Comparison of ENCODE assay signal across 18 mouse cellular contexts in the genomic region with DNA sequence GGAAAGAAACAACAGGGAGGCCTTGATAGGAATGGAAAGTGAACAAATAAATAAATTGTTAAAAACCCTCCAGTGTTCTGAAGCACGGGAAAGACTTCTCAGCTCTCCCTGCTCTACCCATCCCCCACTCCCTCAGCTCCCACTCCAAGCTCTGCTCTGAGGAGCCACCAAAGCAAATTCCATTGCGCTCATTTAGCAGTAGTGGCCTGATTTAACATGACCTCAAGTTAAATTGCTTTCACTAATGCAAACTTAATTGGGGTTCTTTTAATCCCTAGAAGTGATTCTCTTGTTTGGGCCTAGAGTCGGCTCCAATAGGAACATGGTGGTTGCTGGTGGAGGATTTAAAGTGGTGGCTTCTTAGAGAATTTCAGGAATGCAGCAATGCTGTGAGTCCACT.
DNase-seq lines count a peak whose midpoint lies in the region; ATAC-seq and TF ChIP-seq lines count a peak whose summit lies in the region.
"Had no signal": no experiment of that assay in that cellular context is flagged by ENCODE, and none has a peak within 500 bp of the region (broad histone marks: within the 10 kb centered on the region; RNA-seq: fewer than 3 reads in every experiment).

No protein-coding gene starts in this region.

- TF ChIP-seq EP300 in lung, postnatal 0 days (IDR thresholded peaks at IDR 0.05) = no peak

- H3K4me1 ChIP-seq in hindbrain, postnatal 0 days (ENCODE audit: insufficient read depth, low read length) = no peaks in the 10 kb centered on the region
- no peaks in the 10 kb centered on the region; the same call in 1 of the 2 replicates for H3K4me1 ChIP-seq in hindbrain, embryonic 12.5 days
- H3K4me1 ChIP-seq in lung, postnatal 0 days (ENCODE audit: insufficient read depth, low read depth, low read length) = no peaks in the 10 kb centered on the region; the same call in 1 of the 2 replicates
- no peaks in the 10 kb centered on the region for H3K4me1 ChIP-seq in forebrain, embryonic 14.5 days (ENCODE audit: control insufficient read depth, insufficient read depth, low read length)
- H3K4me1 ChIP-seq: intestine, embryonic 15.5 days; limb, embryonic 12.5 days; neural tube, embryonic 15.5 days had no signal

- 40% methylated on average over 3 of the region's 3 CpGs for WGBS in hindbrain, postnatal 0 days
- WGBS in hindbrain, embryonic 12.5 days = 40% methylated on average over 3 of the region's 3 CpGs
- WGBS in lung, postnatal 0 days = 43% methylated on average over 3 of the region's 3 CpGs
- whole genome bisulfite sequencing in forebrain, embryonic 14.5 days = 1% methylated on average over 3 of the region's 3 CpGs

- no peaks in the 10 kb centered on the region for H3K9me3 ChIP-seq in hindbrain, postnatal 0 days (ENCODE audit: low read length)
- no peaks in the 10 kb centered on the region for H3K9me3 ChIP-seq in hindbrain, embryonic 12.5 days (replicated peaks)
- no peaks in the 10 kb centered on the region for H3K9me3 ChIP-seq in lung, postnatal 0 days (ENCODE audit: low read length)
- H3K9me3 ChIP-seq in forebrain, embryonic 14.5 days (replicated peaks; ENCODE audit: control insufficient read depth, low read length) = no peaks in the 10 kb centered on the region
- H3K9me3 ChIP-seq: embryonic facial prominence, embryonic 13.5 days; intestine, embryonic 15.5 days; limb, embryonic 12.5 days; neural tube, embryonic 15.5 days had no signal

- H3K36me3 ChIP-seq in hindbrain, postnatal 0 days (ENCODE audit: insufficient read depth, low read length) = no peaks in the 10 kb centered on the region
- no peaks in the 10 kb centered on the region for H3K36me3 ChIP-seq in hindbrain, embryonic 12.5 days
- H3K36me3 ChIP-seq in lung, postnatal 0 days (ENCODE audit: insufficient read depth, low read length) = no peaks in the 10 kb centered on the region
- no peaks in the 10 kb centered on the region for H3K36me3 ChIP-seq in forebrain, embryonic 14.5 days (ENCODE audit: control insufficient read depth, insufficient read depth, low read length)
- H3K36me3 ChIP-seq: embryonic facial prominence, embryonic 13.5 days; intestine, embryonic 15.5 days; limb, embryonic 12.5 days; neural tube, embryonic 15.5 days had no signal

- peak; percentile 21 for DNase-seq in hindbrain, postnatal 0 days (ENCODE audit: low spot score)
- DNase-seq in lung, postnatal 0 days (ENCODE audit: low spot score) = peak; percentile 27
- no peak for DNase-seq in lung, postnatal 25 days (ENCODE audit: low spot score)
- peak; percentile 53 for DNase-seq in embryo, embryonic 10 days (ENCODE audit: low spot score)
- DNase-seq in forebrain, embryonic 14.5 days (ENCODE audit: low spot score) = peak; percentile 47
- no peak for DNase-seq in cerebellum, adult 11 months
- no peak for DNase-seq in urinary bladder, postnatal 14 days (ENCODE audit: low spot score)
- DNase-seq: B cell, adult 2 months; cerebellum, adult 8-10 months; heart, adult 2 months; lung, adult 18-20 months; right cerebral cortex, postnatal 4 days; thymus, postnatal 25 days had no signal

- H3K4me3 ChIP-seq in hindbrain, postnatal 0 days (ENCODE audit: low read length) = no peak overlapping the region
- no peak overlapping the region for H3K4me3 ChIP-seq in hindbrain, embryonic 12.5 days
- H3K4me3 ChIP-seq in lung, postnatal 0 days (ENCODE audit: low read depth, low read length) = no peak overlapping the region
- H3K4me3 ChIP-seq in forebrain, embryonic 14.5 days (ENCODE audit: low read depth, low read length) = no peak overlapping the region
- H3K4me3 ChIP-seq: embryonic facial prominence, embryonic 13.5 days; heart, adult 2 months; intestine, embryonic 15.5 days; limb, embryonic 12.5 days; neural tube, embryonic 15.5 days had no signal

- no peaks in the 10 kb centered on the region for H3K27me3 ChIP-seq in hindbrain, postnatal 0 days (ENCODE audit: insufficient read depth, low read length)
- no peaks in the 10 kb centered on the region for H3K27me3 ChIP-seq in hindbrain, embryonic 12.5 days
- H3K27me3 ChIP-seq in lung, postnatal 0 days (replicated peaks; ENCODE audit: insufficient read depth, low read length) = no peaks in the 10 kb centered on the region
- no peaks in the 10 kb centered on the region for H3K27me3 ChIP-seq in forebrain, embryonic 14.5 days (replicated peaks; ENCODE audit: control insufficient read depth, insufficient read depth, low read length)
- H3K27me3 ChIP-seq: embryonic facial prominence, embryonic 13.5 days; intestine, embryonic 15.5 days; limb, embryonic 12.5 days; neural tube, embryonic 15.5 days had no signal

- no peak overlapping the region for H3K9ac ChIP-seq in hindbrain, postnatal 0 days (replicated peaks; ENCODE audit: low read length)
- H3K9ac ChIP-seq in hindbrain, embryonic 12.5 days = no peak overlapping the region
- no peak overlapping the region for H3K9ac ChIP-seq in lung, postnatal 0 days (replicated peaks; ENCODE audit: low read depth)
- H3K9ac ChIP-seq in forebrain, embryonic 14.5 days (ENCODE audit: low read length) = no peak overlapping the region
- H3K9ac ChIP-seq: embryonic facial prominence, embryonic 13.5 days; intestine, embryonic 15.5 days; limb, embryonic 12.5 days; neural tube, embryonic 15.5 days had no signal

- H3K27ac ChIP-seq in hindbrain, postnatal 0 days = no peak overlapping the region
- no peak overlapping the region for H3K27ac ChIP-seq in hindbrain, embryonic 12.5 days
- H3K27ac ChIP-seq in lung, postnatal 0 days (ENCODE audit: low read length) = no peak overlapping the region
- H3K27ac ChIP-seq in forebrain, embryonic 14.5 days (ENCODE audit: low read depth, low read length) = no peak overlapping the region
- H3K27ac ChIP-seq: embryonic facial prominence, embryonic 13.5 days; heart, adult 2 months; intestine, embryonic 15.5 days; limb, embryonic 12.5 days; neural tube, embryonic 15.5 days had no signal

- H3K4me2 ChIP-seq in hindbrain, postnatal 0 days (ENCODE audit: low read depth, low read length) = no peak overlapping the region
- no peak overlapping the region for H3K4me2 ChIP-seq in hindbrain, embryonic 12.5 days (replicated peaks)
- no peak overlapping the region for H3K4me2 ChIP-seq in lung, postnatal 0 days (replicated peaks; ENCODE audit: low read depth, low read length)
- H3K4me2 ChIP-seq in forebrain, embryonic 14.5 days (ENCODE audit: low read length) = no peak overlapping the region
- H3K4me2 ChIP-seq: embryonic facial prominence, embryonic 13.5 days; intestine, embryonic 15.5 days; limb, embryonic 12.5 days; neural tube, embryonic 15.5 days had no signal

- TF ChIP-seq CTCF in hindbrain, postnatal 0 days (IDR thresholded peaks at IDR 0.05; ENCODE audit: low read depth) = no peak
- TF ChIP-seq CTCF in lung, postnatal 0 days (IDR thresholded peaks at IDR 0.05) = no peak

- no peak for ATAC-seq in hindbrain, postnatal 0 days
- ATAC-seq in hindbrain, embryonic 12.5 days (ENCODE audit: low FRiP score) = no peak
- ATAC-seq in lung, postnatal 0 days = no peak
- peak; percentile 57 for ATAC-seq in forebrain, embryonic 14.5 days
- ATAC-seq: intestine, embryonic 15.5 days had no signal

Comparison
In these comparisons a context has a peak if more than half of its experiments do, and no peak if none do; other contexts are left out.
1. DNase-seq: peak in hindbrain, postnatal 0 days (single experiment), lung, postnatal 0 days (single experiment), embryo, embryonic 10 days (single experiment) and forebrain, embryonic 14.5 days (single experiment); none in lung, postnatal 25 days (single experiment), cerebellum, adult 11 months (single experiment) and urinary bladder, postnatal 14 days (single experiment).